Mouse (Mus musculus): ENCODE measurements around the gene Tcf12.

Gene Tcf12

GRCm38 (mm10) chr9:71831756-71832699, 279.6 kb downstream of the Tcf12 start:
- DNase-seq = peak; percentile 38

DNA sequence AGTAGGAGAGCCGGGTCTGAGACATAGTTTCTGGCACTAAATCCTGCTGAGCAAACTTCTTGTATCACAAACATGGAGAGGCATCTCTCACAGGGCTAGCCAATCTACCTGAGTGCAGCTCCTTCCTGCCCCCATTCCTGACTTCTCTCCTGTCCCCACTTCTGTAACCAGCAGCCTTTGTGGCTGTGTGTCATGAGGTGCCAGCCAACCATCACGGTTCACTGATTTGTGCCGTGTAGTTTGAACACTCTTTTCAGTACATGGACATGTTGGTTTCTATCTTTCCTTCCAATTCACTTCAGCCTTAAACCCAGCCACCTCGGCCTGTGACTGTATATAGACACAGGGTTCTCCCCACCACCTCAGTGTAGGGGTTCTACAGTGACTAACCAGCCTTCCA, 280.7 kb downstream of the Tcf12 start:
- no peak for DNase-seq

- no peak for DNase-seq
These were observed 281.3 kb downstream of the Tcf12 start for GRCm38 (mm10) chr9:71830365-71830764.

DNA sequence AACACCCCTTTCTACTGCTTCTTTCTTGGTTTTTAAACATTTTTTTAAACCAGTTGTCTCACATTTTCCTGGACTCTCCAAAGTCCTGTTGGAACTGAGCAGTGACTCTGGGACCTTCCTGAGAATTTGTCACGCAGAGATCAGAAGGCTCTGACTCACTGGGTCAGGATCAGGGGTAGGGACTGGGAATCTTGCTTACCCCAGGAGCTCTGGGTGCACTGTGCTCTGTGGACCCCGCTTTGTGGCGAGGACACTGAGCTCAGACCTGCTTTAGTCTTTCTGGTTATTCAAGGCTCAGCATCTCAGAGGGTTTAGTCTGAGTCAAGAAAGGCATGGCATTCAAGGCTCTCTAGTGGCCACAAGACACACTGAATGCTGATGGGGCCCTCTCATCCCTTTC, 281.9 kb downstream of the Tcf12 start:
- no peak for DNase-seq

DNA sequence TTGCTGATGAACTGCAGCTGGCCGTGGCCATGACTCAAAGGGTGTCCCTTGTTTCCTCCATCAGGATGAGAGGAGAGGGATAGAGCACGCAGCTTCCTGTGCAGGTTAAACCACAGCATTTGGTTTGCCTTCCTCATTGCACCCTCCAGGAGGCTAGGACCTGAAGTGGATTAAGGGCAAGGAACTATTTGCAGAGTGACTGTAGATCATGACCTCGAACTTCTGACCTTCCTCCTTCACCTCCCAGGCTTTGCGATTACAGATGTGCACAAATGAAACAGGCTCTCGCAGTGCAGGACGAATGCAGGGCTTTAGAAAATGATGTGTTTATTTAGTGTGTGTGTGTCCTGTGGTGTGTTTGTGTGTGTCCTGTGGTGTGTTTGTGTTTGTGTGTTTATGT, 282.5 kb downstream of the Tcf12 start:
- DNase-seq = no peak

DNA sequence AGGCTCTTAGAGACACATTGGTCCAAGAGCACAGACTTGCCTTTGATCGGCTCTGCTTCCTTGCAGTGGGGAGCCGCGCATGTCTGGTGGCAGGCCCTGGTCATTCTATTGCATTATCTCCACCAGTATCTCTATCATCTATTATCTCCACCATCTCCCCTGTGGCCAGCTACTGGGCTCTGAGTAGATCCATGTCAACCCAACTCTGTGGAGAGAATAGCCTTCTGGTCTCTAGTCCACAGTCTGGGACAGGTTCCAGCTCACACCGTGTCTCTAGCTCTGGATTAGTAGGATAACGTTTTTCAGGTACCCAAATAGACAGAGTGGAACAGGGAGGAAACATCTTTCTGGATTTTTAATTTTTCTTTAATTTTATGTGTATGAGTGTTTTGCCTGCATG, 284.3 kb downstream of the Tcf12 start:
- no peak for DNase-seq

DNA sequence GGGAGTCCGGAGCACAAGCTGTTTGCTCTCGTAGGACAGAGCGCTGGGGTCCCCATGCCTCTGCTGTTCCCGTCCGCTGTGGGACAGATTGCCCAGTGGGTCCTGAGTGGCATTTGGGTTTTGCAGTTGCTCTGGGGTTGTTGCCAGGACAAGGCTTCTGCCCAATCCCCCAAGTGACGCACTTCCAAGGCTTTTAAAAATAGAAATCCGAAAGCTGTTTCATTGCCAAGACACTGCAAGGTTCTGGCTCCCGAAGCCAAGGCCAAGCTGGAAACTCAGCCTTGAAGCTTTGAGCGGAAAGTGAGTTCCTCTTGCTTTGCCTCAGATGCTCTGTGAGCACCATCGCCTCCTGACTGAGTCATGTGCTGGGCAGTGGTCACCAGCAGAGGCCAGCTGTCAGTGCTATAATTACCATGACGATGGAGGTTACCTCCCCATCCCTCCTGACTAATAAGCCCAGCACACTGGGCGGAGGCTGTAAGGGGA, 285.6 kb downstream of the Tcf12 start:
- peak; percentile 51 for DNase-seq

- no peak for DNase-seq
These were observed 289.7 kb downstream of the Tcf12 start for GRCm38 (mm10) chr9:71822003-71822402.

GRCm38 (mm10) chr9:71818453-71818852, 293.2 kb downstream of the Tcf12 start:
- DNase-seq = peak; percentile 67

DNA sequence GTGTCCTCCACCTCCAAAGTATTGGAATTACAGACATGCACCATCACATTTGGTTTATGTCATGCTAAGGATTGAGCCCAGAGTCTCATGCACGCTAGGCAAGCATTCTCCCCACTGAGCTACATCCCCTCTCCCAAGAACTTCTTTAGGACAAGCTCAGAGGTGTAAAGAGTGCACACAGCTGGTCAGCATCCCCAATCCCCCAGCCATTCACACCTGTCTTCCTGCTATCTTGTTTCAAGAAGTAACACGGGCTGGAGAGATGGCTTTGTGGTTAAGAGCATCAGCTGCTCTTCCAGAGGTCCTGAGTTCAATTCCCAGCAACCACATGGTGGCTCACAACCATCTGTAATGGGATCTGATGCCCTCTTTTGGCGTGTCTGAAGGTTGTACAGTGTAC, 295.6 kb downstream of the Tcf12 start:
- DNase-seq = no peak

DNA sequence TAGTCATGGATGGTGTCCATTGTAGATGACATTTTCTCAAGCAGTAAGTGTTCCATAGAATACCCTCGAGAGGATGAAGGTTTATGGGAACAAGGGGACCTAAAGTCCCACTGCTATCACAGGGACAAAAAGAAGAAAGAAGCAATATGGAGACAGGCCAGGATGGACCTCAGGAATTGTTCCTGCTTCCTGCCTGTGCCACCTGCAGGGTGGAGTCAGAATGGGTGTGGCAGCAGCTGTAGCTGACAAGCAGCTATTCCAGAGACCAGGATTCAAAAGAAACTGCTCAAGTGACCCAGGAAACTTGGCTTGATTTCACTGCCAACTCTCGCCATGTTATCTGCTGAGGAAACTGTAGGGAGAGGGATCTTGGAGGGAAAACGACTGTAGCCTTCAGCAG, 298.1 kb downstream of the Tcf12 start:
- no peak for DNase-seq

DNA sequence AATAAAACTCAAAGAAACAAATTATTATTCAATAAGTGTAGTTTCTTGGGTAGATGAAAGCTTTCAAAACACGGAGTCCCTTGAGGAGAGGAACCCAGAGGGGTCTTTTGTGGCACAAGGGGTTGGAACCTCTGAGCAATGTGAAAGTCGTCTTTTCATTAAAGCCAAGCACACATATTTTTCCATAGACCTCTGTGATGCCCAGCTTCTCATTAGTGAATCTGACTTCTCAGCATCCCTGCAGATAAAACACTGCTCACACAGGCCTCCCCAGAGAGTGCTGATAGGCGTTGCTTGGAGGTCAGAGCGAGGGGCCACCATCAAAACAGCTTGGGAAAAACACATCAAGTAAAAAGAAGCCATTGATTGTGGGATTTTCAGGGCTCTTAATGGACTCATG, 298.8 kb downstream of the Tcf12 start:
- no peak for DNase-seq

DNA sequence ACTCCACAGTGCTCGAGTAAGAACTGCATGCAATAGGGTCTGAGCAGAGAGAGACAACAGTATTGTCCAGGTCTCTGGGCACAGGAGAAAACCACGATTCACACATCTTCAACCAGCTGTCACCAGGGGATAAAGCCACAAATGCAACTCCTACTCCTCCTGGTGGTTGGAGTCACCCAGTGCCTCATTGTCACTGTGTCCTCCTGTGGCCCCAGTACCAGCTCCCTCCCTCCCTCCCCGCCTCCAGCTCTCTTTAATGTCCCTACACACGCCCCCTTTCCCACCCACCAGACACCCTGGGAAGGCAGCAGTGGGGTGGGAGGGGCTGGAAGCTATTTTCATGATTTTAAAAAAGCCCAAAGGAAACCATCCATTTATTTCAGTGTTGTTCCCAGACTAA, 299.3 kb downstream of the Tcf12 start:
- no peak for DNase-seq

DNA sequence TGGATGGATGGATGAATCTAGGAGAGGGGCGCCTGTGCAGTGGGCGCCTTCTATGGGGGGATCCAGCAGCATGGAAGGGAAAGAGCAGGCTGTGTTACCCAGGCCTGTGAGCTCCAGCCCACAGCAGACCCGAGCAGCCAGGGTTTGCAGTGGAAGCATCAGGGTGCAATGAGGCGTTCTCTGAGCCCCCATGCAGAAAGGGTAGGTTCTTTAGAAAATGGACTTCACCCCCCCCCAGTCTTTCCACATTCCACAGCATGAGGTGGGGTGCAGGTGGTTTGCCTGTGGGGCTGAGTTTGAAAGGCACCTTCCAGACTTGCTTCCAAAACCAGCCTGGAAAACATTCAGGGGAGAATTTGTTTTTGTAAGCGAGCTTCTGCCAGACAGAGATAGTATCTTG, 300.3 kb downstream of the Tcf12 start:
- DNase-seq = no peak

DNA sequence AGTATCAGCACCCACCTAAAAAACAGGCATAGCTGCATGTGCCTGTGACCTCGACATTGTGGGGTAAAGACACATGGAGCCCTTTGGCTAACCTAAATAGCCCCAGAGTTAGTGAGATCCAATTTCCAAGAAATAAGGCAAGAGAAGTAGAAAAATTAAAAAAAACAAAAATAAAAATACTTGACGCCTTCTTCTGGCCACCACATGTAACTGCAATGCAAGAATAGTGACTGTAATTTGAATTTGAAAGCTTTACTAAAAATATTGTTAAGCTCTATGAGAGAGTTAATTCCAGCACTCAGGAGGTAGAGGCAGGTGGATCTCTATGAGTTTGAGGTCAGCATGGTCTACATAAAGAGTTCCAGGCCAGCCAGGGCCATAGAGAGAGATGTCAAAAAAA, 300.9 kb downstream of the Tcf12 start:
- no peak for DNase-seq

DNA sequence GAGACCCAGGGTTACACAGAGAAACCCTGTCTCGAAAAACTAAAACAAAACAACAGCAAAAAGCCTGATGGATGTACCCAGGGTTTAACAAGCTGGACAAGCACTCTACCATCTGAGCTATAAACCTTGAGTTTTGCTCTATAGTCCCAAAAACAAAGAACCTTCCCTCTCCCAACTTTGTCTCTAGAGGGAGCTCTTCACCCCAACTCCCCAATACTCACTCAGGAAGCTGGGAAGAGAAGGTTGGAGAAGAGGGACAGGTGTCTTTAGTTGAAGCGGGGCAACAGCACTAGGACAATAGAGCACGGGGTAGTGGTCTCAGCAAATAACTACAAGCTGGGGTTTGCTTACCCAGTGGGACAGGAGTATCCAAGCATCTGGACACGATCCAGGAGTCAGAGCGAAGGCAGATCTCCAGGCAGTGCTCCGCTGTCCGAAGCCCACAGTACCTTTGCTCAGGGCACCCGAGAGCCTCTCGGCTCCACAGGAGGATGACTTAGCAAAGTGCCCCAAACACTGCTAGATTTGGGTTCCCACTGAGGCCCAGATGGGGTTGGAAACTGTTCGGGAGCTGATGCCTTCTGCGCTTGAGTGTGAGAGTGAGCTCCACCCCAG, 302.9 kb downstream of the Tcf12 start:
- DNase-seq = no peak

DNA sequence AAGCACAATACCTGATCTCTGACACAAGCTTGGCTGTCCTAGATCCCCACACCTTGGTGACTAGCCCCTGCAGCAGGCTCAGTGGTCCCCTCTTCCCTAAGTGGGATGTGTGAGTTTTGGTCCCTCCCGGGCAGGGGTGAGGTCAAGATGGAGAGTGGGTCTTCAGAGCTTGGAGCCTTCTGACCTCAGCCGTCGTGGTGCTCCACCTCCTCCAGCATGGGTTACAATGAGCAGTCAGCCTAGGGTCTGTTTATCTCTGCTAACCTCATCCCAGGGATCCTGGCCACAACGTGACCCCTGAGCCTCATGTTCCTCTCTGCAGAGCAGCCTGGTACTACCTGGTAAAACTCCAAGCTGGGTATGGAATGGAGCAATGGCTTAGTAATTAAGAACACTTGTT, 303.9 kb downstream of the Tcf12 start:
- no peak for DNase-seq

DNA sequence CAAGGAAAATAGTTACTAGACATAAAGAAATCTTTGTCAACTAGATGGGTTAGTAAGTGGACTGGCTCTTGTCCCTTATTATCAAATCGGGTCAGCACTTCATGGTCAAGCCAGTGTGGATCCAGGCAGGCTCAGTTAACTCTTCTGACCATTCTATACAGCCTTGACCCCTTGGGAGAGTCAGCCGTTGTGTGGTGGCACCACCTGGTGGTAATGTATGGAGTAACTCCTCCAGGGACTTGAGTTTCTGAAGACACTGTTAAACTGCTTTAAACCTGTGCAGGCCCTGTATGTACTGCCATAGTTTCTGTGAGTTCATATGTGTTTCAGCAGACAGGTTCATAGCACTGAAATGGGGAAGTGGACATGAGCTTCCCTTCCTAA, 305.3 kb downstream of the Tcf12 start:
- DNase-seq = peak; percentile 67

GRCm38 (mm10) chr9:71805646-71806421, 305.8 kb downstream of the Tcf12 start:
- no peak for DNase-seq

DNA sequence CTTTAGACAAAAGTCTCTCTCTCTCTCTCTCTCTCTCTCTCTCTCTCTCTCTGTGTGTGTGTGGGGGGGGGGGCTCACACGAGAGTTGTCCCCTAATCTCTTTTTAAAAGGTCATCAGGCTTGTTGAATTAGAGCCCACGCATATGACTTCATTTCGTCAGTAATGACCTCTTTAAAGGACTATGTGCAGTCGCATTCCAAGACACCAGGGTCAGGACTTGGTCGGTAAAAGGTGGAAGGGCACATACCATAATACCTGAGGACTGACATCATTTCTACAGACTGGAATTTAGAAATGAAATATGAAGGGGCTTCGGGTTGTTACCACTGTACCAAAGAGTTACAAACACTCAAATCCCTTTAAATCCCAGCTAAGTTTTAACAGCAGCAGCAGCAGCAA, 307.6 kb downstream of the Tcf12 start:
- DNase-seq = no peak

- no peak for DNase-seq
These were observed 308.4 kb downstream of the Tcf12 start for GRCm38 (mm10) chr9:71803281-71803680.

- no peak for DNase-seq
These were observed 312.1 kb downstream of the Tcf12 start for GRCm38 (mm10) chr9:71799598-71799997.

DNA sequence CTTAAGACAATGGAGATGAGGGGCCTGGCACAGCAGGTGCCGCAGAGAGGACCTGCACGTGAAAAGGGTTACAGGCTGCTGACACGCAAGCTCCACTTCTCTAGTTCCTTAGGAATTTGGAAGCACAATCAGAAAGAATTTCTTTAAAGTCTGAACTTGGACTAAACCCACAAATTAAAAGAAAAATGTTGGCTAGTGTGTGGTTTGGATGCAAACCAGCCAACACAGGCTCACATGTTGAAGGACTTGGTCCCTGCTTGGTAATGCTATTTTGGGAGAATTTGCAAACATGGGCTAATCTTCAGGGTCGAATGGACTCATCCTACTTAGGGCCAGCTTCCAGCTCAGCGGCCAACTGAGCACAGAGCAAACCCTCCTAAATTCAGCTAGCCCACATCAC, 313.5 kb downstream of the Tcf12 start:
- no peak for DNase-seq
